Mouse (Mus musculus): ENCODE results near the gene Pla2g4f.
A peak's percentile ranks its signal among the peaks of the same experiment; 100 is the strongest.

Gene Pla2g4f

GRCm38 (mm10) chr2:120279961-120280360 is 34.0 kb downstream of the Pla2g4f start:
- peak; percentile 71 for DNase-seq (ENCODE audit: low spot score)

GRCm38 (mm10) chr2:120276951-120277350 is 37.0 kb downstream of the Pla2g4f start:
- DNase-seq (ENCODE audit: low spot score): no peak

GRCm38 (mm10) chr2:120268635-120269034 is 45.3 kb downstream of the Pla2g4f start:
- no peak for DNase-seq (ENCODE audit: low spot score)

- DNase-seq (ENCODE audit: low spot score): no peak
Measured at GRCm38 (mm10) chr2:120265523-120265922, 48.4 kb downstream of the Pla2g4f start.

- DNase-seq (ENCODE audit: low spot score): no peak
Measured at GRCm38 (mm10) chr2:120264858-120265257, 49.1 kb downstream of the Pla2g4f start.

GRCm38 (mm10) chr2:120262876-120263275 is 51.1 kb downstream of the Pla2g4f start:
- DNase-seq (ENCODE audit: low spot score): no peak

GRCm38 (mm10) chr2:120261346-120261745 is 52.6 kb downstream of the Pla2g4f start:
- no peak for DNase-seq (ENCODE audit: low spot score)

- DNase-seq (ENCODE audit: low spot score): no peak
Measured at GRCm38 (mm10) chr2:120256259-120256658, 57.7 kb downstream of the Pla2g4f start.

GRCm38 (mm10) chr2:120252644-120253043 is 61.3 kb downstream of the Pla2g4f start:
- no peak for DNase-seq (ENCODE audit: low spot score)
